Mouse (Mus musculus): ENCODE measurements around the gene Nfia.

GRCm38 (mm10) chr4:97757207-97757977, 15.1 kb upstream of the Nfia start:
- TF ChIP-seq CTCF (IDR thresholded peaks at IDR 0.05; ENCODE audit: control insufficient read depth, insufficient read depth, insufficient replicate concordance, low read depth, low read length) = no peak
- no peak for TF ChIP-seq POLR2A (IDR thresholded peaks at IDR 0.05; ENCODE audit: control insufficient read depth, low read depth, low read length)
